Mouse (Mus musculus) spleen, postnatal 4 days (tissue): Measurements from ENCODE around the gene Dync2li1.

Experiments
- DNase-seq, 2 experiments: peaks; one replicate each; pipeline ENCODE4 v3.0.0; 2022; ENCODE audit warnings: low spot score in 2 of 2

The Dync2li1 gene

GRCm38 (mm10) chr17:84645894-84646293, 19.6 kb downstream of the Dync2li1 start:
- no peak for DNase-seq

GRCm38 (mm10) chr17:84646477-84646876, 20.2 kb downstream of the Dync2li1 start:
- no peak for DNase-seq

GRCm38 (mm10) chr17:84647630-84648029, 21.3 kb downstream of the Dync2li1 start:
- DNase-seq: no peak

GRCm38 (mm10) chr17:84650302-84651017, 24.2 kb downstream of the Dync2li1 start:
- no peak for DNase-seq

GRCm38 (mm10) chr17:84653544-84653943, 27.2 kb downstream of the Dync2li1 start:
- DNase-seq: no peak

GRCm38 (mm10) chr17:84656205-84656604, 29.9 kb downstream of the Dync2li1 start:
- no peak for DNase-seq

GRCm38 (mm10) chr17:84656653-84657421, 30.5 kb downstream of the Dync2li1 start:
- DNase-seq: no peak

GRCm38 (mm10) chr17:84657422-84657732, 31.1 kb downstream of the Dync2li1 start:
- no peak for DNase-seq

- no peak for DNase-seq
Measured at GRCm38 (mm10) chr17:84657782-84658181, 31.5 kb downstream of the Dync2li1 start.

- no peak for DNase-seq
Measured at GRCm38 (mm10) chr17:84658195-84658594, 31.9 kb downstream of the Dync2li1 start.

GRCm38 (mm10) chr17:84658951-84659350, 32.7 kb downstream of the Dync2li1 start:
- no peak for DNase-seq

- no peak for DNase-seq
Measured at GRCm38 (mm10) chr17:84665053-84665452, 38.8 kb downstream of the Dync2li1 start.

GRCm38 (mm10) chr17:84665691-84666090, 39.4 kb downstream of the Dync2li1 start:
- DNase-seq: no peak

GRCm38 (mm10) chr17:84667848-84668247, 41.6 kb downstream of the Dync2li1 start:
- no peak for DNase-seq

- no peak for DNase-seq
Measured at GRCm38 (mm10) chr17:84672376-84673369, 46.4 kb downstream of the Dync2li1 start.

- no peak for DNase-seq
Measured at GRCm38 (mm10) chr17:84674048-84674447, 47.8 kb downstream of the Dync2li1 start.

GRCm38 (mm10) chr17:84675204-84675603, 48.9 kb downstream of the Dync2li1 start:
- DNase-seq: no peak

- DNase-seq: no peak
Measured at GRCm38 (mm10) chr17:84675951-84676366, 49.7 kb downstream of the Dync2li1 start, which contains the start of gene Abcg8. Gene Abcg8 (plus strand): TSS chr17:84676302.

GRCm38 (mm10) chr17:84677595-84677994, 51.3 kb downstream of the Dync2li1 start:
- DNase-seq: no peak

- no peak for DNase-seq
Measured at GRCm38 (mm10) chr17:84681670-84682069, 55.4 kb downstream of the Dync2li1 start.

- no peak for DNase-seq
Measured at GRCm38 (mm10) chr17:84682734-84683717, 56.7 kb downstream of the Dync2li1 start, which contains the start of gene Abcg5. Gene Abcg5 (minus strand): TSS chr17:84683011.
